Comparison of ENCODE assay signal across 8 mouse cellular contexts in genomic region chr12:112976371-112977073, GRCm38 (mm10). TPM values are rescaled to one million over a fixed set of nuclear protein-coding genes. Genes with fewer than 3 reads are reported as not detected.
A peak's percentile ranks its signal among the peaks of the same experiment; 100 is the strongest.
DNase-seq lines count a peak whose midpoint lies in the region; ATAC-seq lines count a peak whose summit lies in the region.

Gene Btbd6, plus strand, starts transcription at chr12:112976482.

- H3K36me3 ChIP-seq in forebrain, embryonic 10.5 days (replicated peaks), result peaks cover 80% of the 10 kb centered on the region
- H3K36me3 ChIP-seq in heart, embryonic 14.5 days (ENCODE audit: control insufficient read depth, insufficient read depth, low read length), result peaks cover 76% of the 10 kb centered on the region
- peaks cover 76% of the 10 kb centered on the region for H3K36me3 ChIP-seq in liver, embryonic 13.5 days
- peaks cover 50% of the 10 kb centered on the region for H3K36me3 ChIP-seq in stomach, embryonic 15.5 days

- H3K4me3 ChIP-seq in forebrain, embryonic 10.5 days, result peak within 1 kb of the TSS; percentile 75
- H3K4me3 ChIP-seq in heart, embryonic 14.5 days (ENCODE audit: control insufficient read depth in 1 of 2, insufficient read depth in 1 of 2, low read depth in 1 of 2, low read length in 2 of 2), result peak within 1 kb of the TSS; percentile 62 to 75
- H3K4me3 ChIP-seq in liver, embryonic 13.5 days (replicated peaks), result peak within 1 kb of the TSS; percentile 75
- peak within 1 kb of the TSS; percentile 71 for H3K4me3 ChIP-seq in stomach, embryonic 15.5 days (replicated peaks)

- peak within 1 kb of the TSS; percentile 88 for H3K4me2 ChIP-seq in heart, embryonic 14.5 days (ENCODE audit: low read length)
- H3K4me2 ChIP-seq in liver, embryonic 13.5 days, result peak within 1 kb of the TSS; percentile 79
- H3K4me2 ChIP-seq in stomach, embryonic 15.5 days, result peak within 1 kb of the TSS; percentile 92

- peak; percentile 96 for DNase-seq in CD4-positive, CD25-positive, alpha-beta regulatory T cell, adult 2 months (ENCODE audit: low read depth, low spot score)
- peak; percentile 78 for DNase-seq in c-Kit-positive CD71-positive TER-119-negative erythroid progenitor cells, embryonic 14.5 days (ENCODE audit: low read depth)
- DNase-seq in forebrain, embryonic 10.5 days (ENCODE audit: extremely low spot score, low spot score), result peak; percentile 80
- DNase-seq in kidney, postnatal 10 days, result peak; percentile 95
- DNase-seq in liver, embryonic 13.5 days, result peak; percentile 73
- DNase-seq in neural tube, embryonic 10.5 days (ENCODE audit: extremely low spot score, low spot score), result peak; percentile 79

- WGBS in forebrain, embryonic 10.5 days, result under 1% methylated on average over 78 of the region's 80 CpGs
- under 1% methylated on average over 80 of the region's 80 CpGs for WGBS in heart, embryonic 14.5 days
- 1% methylated on average over 69 of the region's 80 CpGs for whole genome bisulfite sequencing in liver, embryonic 13.5 days (ENCODE audit: insufficient replicate concordance)
- WGBS in stomach, embryonic 15.5 days, result under 1% methylated on average over 80 of the region's 80 CpGs

- peak; percentile 90 for ATAC-seq in heart, embryonic 14.5 days (ENCODE audit: insufficient number of reproducible peaks, insufficient read depth, low FRiP score, low read depth)
- ATAC-seq in liver, embryonic 13.5 days (ENCODE audit: low read depth), result peak; percentile 91
- peak; percentile 96 for ATAC-seq in stomach, embryonic 15.5 days (ENCODE audit: insufficient read depth, low FRiP score, low read depth)

- peak within 1 kb of the TSS; percentile 90 for H3K9ac ChIP-seq in heart, embryonic 14.5 days (ENCODE audit: low read length)
- peak within 1 kb of the TSS; percentile 82 for H3K9ac ChIP-seq in liver, embryonic 13.5 days
- H3K9ac ChIP-seq in stomach, embryonic 15.5 days, result peak within 1 kb of the TSS; percentile 67

- peak within 1 kb of the TSS; percentile 92 for H3K27ac ChIP-seq in forebrain, embryonic 10.5 days
- peak within 1 kb of the TSS; percentile 73 to 93 for H3K27ac ChIP-seq in heart, embryonic 14.5 days (replicated peaks in 1 of 2; ENCODE audit: control insufficient read depth in 1 of 2, insufficient read depth in 1 of 2, low read depth in 2 of 2, low read length in 2 of 2)
- H3K27ac ChIP-seq in liver, embryonic 13.5 days, result peak within 1 kb of the TSS; percentile 78
- peak within 1 kb of the TSS; percentile 90 for H3K27ac ChIP-seq in stomach, embryonic 15.5 days

- no peaks in the 10 kb centered on the region for H3K9me3 ChIP-seq in forebrain, embryonic 10.5 days
- no peaks in the 10 kb centered on the region for H3K9me3 ChIP-seq in heart, embryonic 14.5 days (ENCODE audit: control insufficient read depth, low read length)
- H3K9me3 ChIP-seq in liver, embryonic 13.5 days (replicated peaks), result no peaks in the 10 kb centered on the region
- H3K9me3 ChIP-seq in stomach, embryonic 15.5 days, result no peaks in the 10 kb centered on the region

- H3K27me3 ChIP-seq in forebrain, embryonic 10.5 days (ENCODE audit: poor library complexity, severe bottlenecking), result no peaks in the 10 kb centered on the region
- H3K27me3 ChIP-seq in heart, embryonic 14.5 days (ENCODE audit: control insufficient read depth, insufficient read depth, low read length), result no peaks in the 10 kb centered on the region
- H3K27me3 ChIP-seq in liver, embryonic 13.5 days, result no peaks in the 10 kb centered on the region
- H3K27me3 ChIP-seq in stomach, embryonic 15.5 days (replicated peaks), result no peaks in the 10 kb centered on the region

- peaks cover 21% of the 10 kb centered on the region for H3K4me1 ChIP-seq in forebrain, embryonic 10.5 days
- peaks cover 5 to 13% of the 10 kb centered on the region in 2 experiments; a peak in 3 of 4 replicates for H3K4me1 ChIP-seq in heart, embryonic 14.5 days (ENCODE audit: control insufficient read depth in 2 of 2, insufficient read depth in 2 of 2, low read length in 2 of 2)
- peaks cover 25% of the 10 kb centered on the region for H3K4me1 ChIP-seq in liver, embryonic 13.5 days (replicated peaks)
- peaks cover 9% of the 10 kb centered on the region for H3K4me1 ChIP-seq in stomach, embryonic 15.5 days

RNA-seq across cellular contexts. Expression of gene Btbd6, which starts in this region (rescaled TPM):
- 22.4 and 24.2 TPM in 2 replicates for polyA plus RNA-seq in forebrain, embryonic 10.5 days (2016; fragmentation: Nextera tagmentation; extraction: Ambion mirVana)
- 19.4 and 25.9 TPM in 2 replicates for polyA plus RNA-seq in heart, embryonic 14.5 days (2014; fragmentation: Nextera tagmentation; extraction: Ambion mirVana)
- 6.3 and 6.6 TPM in 2 replicates for polyA plus RNA-seq in liver, embryonic 13.5 days (2015; fragmentation: Nextera tagmentation; extraction: Ambion mirVana)
- 21.9 and 22.2 TPM in 2 replicates for polyA plus RNA-seq in stomach, embryonic 15.5 days (2015; fragmentation: Nextera tagmentation; extraction: Ambion mirVana)

Comparison
In these comparisons a context has a peak if more than half of its experiments do, and no peak if none do; other contexts are left out.
1. Peak in every context shown above with its lines: DNase-seq, ATAC-seq, H3K4me3 ChIP-seq and H3K27ac ChIP-seq.